Mouse (Mus musculus): ENCODE data around the gene Robo1.
A peak's percentile ranks its signal among the peaks of the same experiment; 100 is the strongest.
"Not testable (repeated sequence)": the region's sequence is repeated elsewhere in the genome, so short reads cannot be mapped to it uniquely, and the experiment has no call there.

The Robo1 gene

DNA sequence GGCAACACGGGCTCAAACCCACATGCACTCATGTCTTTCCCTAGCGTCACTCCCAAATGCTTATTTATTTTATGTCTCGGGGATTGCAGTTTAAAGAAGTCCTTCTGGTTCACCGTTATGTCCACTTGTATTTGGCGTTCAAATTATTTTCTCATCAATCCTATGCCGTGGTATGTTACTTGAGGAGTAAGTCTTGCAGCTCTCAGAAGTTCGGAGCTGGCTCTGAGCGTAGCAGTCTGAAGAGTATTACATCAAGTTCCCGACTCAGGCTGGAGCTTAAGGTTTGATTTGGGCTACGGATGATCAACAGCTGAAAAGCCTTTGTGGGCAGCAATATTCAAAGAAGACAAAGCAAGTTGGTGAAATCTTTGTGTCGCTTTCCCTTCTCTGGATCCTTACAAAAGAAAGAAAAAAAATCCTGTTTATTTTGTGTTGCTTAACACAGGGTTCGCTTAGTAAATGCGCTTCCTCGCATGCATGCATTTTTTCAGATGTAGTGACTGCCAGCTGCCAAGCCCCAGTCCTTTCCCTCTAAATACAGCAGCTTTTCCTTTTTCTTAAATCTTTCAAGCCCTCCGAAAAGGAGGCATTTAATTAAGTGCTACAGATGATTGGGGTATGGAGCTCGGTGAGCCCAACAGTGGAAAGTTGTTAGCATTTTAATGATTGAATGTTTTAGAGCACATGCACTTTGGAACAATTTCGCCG lies 136.5 kb downstream of the Robo1 start:
- DNase-seq (ENCODE audit: low spot score): no peak

DNA sequence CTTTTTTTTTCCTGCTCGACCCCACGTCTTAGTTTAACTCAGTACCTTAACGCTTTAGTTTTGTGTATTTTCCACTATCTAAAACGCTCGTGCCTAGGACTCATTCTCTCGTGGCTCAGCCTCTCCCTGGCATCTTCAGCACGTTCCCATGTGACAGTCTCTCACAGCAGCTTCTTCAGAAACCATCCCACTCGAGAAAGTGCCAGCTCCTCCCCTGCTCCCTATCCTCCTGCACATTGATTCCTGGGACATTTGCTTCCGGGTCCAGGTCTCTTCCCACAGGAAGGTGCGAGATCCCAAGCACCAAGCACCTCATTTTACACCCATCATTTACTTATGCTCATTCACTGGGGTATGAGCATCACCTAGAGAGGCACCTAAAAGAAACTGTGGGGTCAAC lies 150.0 kb downstream of the Robo1 start:
- DNase-seq (ENCODE audit: low spot score): no peak

DNA sequence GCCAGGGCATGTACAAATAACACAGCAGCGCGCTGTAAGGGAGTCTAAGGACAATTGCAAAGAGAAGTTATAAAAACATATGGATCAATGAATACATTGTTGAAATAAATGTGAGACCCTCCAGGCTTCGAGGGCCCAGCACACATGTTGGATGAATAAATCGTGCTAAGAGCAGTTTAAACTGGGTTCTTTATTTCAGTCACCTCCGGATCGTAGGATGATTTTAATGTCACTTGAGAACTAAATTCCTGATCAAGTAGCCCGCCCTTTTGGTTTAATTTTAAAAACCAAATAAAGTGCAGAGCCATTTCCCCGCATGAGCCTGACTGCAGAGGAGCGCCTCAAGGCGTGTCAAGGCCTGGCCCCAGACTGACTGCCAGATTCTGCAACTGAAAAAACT lies 150.5 kb downstream of the Robo1 start:
- DNase-seq (ENCODE audit: low spot score): no peak

DNA sequence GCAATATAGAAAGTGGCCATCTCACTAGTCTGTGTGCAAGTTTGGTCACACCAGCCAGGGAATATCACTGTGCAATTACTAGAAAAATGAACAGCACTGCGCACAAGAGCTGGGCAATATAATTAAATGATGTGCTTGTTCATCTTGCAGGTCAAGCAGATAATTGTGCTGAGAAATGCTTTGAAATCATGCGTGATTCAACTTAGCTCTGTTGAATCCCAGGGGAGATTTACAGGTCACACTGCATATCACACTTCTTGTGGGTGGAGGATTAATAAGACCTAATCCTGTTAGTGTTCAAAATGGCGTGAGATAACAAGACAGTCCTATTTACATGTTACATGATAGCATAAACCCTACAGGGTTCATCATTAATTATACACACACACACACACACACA lies 157.6 kb downstream of the Robo1 start:
- no peak for DNase-seq (ENCODE audit: low spot score)

DNA sequence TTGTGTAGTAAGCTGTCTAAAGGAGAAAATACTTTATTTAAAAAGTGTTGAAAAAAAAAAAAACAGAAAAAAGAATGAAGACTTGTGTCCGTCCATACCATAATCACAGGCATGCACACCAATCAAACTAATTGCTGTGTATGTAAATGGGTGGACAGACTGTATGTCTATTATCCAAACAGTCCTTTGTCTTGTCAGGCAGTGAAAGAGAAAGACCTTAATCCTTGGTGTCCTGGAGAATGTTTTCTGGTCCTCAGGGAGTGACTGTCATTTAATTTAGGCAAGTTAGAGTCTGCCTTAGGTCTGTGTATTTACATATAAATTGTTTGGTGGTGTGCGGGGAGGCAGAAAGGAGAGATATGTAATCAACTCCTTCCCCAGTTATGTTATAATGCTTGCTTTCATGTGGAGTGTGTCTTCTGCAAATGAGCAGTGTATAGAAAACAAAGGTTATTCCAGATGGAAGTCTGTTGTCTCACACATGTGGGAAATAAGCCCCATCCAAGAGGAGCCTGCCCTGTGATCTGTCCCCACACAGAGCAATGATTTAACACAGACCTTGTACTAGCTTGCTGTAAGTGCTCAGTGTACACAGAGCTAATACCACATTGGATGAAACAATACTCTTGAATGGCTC lies 162.0 kb downstream of the Robo1 start:
- no peak for DNase-seq (ENCODE audit: low spot score)

DNA sequence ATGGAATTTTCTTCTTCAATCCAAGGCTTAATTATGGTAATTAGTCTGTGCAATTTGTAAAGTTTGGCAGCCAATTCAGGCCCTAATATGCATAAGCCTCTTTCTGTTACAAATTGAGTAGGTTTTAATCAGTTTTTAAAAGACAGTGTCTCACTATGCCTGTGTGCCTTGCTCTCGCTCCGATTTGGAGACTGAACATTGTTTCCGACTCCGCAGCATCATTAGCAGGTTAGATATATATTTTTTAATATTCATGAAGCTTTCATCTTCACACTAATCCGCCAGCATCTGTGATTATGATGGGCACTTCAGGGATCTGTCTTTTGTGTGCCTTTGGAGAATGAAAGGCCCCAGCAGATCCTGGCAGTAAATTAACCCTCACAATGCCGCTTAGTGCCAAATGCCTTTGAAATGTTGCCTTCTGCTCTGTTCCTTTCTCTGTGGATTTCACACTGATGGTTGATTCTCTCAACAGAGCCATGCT lies 202.7 kb downstream of the Robo1 start:
- no peak for DNase-seq (ENCODE audit: low spot score)

DNA sequence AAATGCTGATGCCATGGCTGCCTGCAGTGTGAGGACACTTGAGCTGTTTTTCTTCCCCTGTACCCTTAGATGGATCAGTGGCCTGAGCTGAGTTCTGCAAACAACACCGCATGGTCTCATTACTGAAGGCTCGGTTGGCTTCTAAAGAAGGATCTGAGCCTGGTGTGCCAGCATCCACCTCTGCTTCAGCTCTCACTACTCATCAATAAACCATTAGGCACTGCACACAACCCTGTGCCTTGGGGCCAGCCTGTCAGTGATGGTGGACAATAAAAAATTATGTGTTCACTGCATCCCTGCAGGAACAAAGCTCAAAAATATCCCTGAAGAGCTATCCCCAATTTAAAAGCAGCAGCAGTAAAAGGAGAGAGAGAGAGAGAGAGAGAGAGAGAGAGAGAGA lies 223.2 kb downstream of the Robo1 start:
- no peak for DNase-seq (ENCODE audit: low spot score)

DNA sequence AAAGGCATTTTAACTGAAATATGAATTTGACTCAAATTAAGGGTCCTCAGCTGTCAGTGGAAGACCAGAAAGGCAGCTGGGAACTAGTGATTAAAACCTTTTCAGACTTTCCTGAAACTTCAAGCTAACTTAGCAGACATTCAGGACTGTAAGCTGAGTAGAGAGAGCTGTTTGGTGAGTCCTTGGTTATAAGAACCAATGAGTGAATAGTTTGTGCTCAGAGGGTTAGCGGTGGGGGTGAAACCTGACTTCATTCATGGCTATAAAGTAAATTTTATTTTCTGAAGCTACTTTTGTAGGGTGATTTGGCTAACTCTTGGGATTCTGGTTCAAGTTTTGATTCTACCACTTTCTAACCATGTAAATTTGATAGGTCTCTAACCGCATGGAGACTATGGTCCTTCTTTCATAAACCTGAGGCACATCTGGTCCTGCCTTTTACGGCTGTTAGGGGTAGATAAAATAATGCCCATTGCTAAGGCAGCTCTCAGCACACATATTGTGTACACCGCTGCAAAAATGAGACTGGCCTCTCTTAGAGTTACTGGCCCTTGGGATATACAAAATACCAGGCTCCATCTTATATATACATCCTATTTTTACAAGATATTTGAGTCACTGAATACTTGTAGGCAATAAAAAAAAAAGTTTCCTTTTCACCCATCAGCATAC lies 225.9 kb downstream of the Robo1 start:
- DNase-seq (ENCODE audit: low spot score): no peak

DNA sequence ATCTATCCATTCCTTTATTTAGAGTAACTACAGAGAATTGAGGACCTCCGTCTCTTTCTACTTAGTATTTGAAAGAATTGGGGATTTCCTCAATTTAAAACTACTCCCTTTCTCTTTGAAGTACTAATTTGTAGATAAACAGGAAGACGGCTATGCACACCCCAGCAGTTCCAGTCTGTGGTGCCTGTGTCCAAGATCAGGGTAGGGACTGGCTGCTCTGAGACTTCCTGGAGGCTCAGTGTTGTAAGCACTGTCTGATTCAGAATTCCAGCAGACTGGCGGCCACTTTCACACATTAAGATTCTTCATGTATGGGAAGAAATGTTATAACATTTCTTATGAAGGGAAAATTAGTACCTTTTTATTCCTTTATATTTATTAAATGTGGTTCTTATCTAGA lies 230.1 kb downstream of the Robo1 start:
- no peak for DNase-seq (ENCODE audit: low spot score)

DNA sequence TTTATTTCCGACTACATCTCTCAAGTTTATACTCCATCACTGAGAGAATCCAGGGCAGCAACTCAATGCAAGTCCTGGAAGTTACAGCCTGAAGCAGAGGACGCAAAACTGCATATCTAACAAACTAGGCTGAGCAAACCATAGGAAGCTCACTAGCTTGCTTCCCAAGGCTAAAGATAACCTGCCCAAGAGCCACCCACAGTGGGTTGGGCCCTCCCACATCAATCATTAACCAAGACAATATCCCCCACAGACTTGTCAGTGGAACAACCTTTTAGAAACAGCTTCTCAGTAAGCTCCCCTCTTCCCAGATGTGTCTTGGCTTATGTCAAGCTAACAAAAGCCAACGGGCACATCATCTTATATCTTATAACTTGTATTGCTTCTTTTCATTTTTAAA lies 235.8 kb downstream of the Robo1 start:
- no peak for DNase-seq (ENCODE audit: low spot score)

DNA sequence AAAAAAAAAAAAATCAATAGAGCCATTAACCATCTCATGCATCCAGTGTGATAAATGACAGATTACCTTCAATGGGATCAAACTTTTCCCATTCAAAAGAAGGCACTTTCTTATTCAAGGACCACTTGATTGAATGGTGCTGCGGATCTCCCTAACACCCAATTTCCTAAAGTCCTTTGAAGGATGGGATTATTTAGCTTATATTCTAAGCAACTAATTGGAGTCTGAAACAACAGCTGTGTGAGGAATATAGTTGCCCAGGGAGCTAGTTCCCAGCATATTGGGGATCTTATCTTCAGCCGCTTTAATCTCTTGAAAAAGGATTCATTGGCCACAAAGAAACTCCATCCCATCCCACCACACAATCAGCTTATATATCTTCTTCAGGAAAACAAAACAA lies 236.8 kb downstream of the Robo1 start:
- no peak for DNase-seq (ENCODE audit: low spot score)

DNA sequence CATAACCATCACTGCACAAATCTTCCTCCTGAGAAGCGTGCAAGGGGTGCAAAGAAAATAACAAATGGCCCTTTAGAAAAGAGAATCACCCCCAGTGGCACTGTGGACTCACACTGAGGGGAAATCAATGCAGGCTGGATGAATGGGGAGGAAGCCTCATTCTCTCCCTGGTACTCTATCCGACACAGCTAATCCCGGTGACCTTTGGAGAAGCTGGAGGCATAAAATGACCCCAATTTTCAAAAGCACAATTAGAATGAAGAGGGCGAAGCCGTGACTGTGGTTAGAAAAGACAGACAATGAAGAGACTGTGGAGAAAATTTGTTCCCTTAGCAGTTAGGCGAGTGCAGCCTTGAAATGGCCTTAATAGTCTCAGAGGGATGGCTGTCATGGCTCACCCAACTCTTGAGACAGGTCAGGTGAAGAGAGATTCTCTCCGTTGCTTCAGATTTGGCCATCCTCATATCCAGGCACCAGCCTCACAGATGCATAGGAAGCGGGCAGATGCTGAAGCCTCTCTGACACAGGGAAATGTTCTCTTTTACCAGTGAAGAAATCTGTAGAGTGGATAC lies 243.7 kb downstream of the Robo1 start:
- no peak for DNase-seq (ENCODE audit: low spot score)

DNA sequence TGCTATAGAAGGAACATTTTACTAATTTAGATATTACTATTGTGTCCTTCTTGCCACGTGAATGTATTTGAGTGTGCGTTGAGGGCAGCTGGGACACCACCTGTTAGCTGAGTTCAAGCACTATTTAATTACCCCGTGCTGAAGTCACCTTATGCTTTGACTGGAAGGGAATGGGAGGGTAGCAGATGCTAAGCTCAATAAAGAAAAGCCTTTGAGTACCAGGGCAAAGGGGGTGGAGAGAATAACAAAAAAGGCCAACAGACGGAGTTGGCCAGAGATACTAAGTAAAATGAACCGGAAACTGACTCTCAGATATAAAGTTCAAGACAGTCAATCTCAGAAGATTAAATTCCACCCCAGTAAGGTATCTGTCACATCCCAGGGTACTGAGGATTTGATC lies 245.6 kb downstream of the Robo1 start:
- DNase-seq (ENCODE audit: low spot score): no peak

DNA sequence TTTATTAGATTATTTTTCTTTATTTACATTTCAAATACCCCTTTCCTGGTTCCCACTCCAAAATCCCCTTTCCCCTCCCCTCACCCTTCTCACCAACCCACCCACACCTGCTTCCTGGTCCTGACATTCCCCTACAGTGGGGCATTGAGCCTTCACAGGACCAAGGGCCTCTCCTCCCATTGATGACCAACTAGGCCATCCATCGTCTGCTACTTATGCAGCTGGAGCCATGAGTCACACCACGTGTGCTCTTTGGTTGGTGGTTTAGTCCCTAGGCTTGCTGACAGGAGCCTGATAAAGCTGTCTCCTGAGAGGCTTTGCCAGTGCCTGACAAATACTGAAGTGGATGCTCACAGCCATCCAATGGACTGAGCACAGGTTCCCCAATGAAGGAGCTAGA lies 254.0 kb downstream of the Robo1 start:
- DNase-seq (ENCODE audit: low spot score): not testable (repeated sequence)

DNA sequence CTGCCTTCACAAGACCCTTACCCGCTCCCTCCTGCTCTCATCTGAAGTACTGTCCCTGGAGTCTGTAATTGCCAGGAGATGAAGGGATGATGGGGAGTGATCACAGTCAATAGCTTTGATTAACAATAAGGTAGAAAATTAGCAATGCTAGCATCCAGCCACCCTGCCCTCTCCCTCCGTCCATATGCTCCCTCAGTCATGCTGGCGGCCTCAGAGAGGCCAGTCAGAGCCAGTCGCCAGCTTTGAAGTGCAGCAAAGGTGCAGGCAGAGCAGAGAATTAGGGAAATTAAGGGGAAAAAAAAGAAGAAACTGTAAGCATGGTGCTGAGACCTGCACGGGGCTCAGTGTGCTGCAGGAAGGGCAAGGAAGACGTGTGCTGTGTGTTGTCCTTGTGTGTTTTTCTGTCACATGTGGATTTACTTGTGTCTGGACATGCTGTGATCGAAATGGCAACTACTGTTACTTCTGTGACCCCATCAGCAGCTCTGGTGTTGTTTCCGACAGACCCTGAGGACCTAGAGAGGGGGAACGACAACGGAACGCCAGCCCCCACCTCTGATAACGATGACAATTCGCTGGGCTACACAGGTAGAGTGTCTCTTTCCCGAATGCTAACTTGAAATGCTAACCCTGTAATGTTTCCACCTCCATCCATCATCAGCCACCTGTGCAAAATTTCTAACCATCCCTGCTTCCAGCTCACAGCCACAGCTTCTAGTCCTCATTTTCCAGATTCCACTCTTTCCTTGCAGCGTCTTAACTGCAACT lies 255.3 kb downstream of the Robo1 start:
- no peak for DNase-seq (ENCODE audit: low spot score)

DNA sequence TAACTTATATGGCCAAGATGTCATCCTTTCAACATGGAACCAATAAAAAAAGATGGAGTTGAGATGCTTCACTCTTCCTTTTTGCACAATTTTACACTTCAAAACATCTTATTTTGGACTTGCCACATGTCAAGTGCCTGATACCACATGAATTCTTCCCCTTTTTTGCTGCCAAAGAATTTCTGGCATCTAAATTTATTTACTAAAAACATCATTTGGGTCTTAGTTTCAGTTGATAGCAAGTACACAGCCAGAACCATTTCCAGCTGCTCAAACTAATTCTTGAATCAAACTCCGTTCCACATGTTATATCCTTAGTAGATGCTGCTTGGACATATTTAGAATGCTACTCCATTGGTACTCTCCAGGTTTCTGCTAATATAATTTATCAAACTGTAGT lies 267.1 kb downstream of the Robo1 start:
- DNase-seq (ENCODE audit: low spot score): peak; percentile 10

DNA sequence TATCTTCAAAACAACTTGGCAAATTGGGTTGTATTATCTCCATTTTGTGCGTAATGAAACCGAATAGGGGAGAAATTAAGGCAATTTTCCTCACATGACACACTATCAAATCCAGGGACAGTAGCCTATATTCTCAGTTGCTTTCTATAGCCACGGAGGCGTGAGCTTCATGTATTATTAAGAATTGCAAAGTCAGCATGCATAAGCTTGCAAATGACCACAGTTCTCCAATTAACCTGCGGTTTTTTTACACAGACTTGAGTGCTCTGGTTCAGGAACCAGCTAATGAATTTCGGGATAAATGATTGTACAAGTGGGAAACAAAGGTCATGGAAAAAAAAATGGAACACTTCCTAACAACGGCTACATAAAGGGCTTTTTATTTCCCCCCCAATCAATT lies 268.9 kb downstream of the Robo1 start:
- no peak for DNase-seq (ENCODE audit: low spot score)

DNA sequence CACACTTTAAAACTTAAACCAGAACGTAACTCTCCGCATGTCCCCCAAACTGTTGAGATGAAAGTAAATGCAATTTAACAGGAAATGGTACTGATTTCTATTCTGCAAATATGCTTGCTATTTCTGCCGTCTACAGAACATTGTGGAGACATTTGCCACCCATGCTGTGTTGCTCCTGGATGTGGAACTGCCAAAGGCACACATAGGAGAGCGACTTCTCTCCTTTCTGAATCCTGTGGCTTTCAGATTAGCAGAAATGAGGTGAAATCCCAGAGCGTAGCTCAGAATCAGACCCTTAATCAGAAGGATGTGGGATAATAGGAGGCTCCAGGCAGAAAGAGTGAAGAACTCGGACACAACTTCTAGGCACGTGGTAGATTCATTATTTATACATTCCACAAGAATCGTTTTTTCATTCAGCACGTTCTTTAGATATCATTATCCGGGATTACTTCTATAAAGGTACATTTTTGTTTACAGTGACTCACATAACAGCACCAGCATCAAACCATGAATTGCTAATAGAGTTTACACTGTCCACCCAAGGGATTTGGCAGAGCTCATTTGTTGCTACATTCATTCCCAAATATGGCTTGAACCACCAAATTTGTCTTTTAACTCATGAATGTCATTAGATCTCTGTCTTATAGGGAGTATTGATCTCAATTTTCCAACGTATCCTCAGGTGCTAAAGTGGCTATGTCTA lies 276.5 kb downstream of the Robo1 start:
- no peak for DNase-seq (ENCODE audit: low spot score)

DNA sequence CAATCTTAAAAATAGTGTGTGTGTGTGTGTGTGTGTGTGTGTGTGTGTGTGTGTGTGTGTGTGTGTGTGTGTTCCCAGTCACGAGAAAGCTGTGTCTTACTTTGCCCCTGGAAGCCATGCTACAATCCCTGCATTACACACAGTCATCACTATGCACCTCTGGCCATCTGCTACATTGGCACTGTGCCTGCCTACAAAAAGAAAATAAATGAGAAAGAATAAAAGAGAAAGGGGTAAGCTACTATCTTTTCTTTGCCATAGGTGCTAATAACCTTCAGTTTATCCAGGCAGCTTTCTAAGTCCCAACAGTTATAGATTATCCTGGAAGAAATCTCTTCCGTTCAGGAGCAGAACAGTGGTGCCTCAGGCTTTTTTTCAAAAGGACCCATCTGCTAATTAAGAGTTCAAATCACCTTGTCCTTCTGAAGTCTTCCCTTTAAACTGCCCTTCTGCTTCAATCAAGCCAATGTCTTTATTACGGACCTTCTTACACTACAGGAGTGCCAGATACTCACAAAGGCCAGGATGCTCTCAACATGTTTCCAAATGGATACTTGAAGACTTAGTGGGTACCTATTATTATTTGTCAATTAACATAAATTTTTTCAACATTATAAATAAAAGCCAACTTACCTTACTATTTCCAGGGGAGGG lies 277.2 kb downstream of the Robo1 start:
- DNase-seq (ENCODE audit: low spot score): no peak

DNA sequence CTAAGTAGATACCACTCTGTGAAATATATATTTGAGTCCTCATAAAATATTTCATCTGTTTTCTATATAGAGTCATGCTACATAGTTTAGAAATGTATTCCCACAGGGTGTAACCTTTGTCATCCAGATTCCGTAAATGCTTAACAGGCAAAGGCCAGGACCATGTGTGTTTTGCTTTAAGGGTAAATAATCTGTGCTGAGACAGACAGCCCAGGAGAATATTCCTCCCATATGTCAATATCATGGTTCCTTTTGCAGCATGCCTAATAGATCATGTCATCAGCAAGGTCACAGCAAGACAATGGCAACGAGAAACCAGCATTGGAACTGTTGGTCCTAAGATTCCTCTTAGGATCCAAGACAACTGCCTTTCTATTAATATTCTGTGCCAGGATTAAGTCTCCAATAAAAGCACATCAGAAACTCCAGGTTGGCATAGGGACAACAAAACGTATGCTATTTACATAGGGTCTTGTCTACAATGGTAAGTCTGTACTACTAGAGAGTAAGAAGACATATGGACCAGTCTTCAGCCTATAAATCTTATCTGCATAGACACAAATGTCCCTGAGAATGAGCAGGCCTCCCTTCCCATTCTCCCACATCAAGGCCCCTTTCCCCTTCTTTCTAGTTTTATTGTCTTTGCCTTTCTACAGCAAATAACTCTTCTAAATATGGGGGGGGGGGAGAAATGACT lies 279.4 kb downstream of the Robo1 start:
- DNase-seq (ENCODE audit: low spot score): no peak
